In genomic region chr3:41552777-41553548, GRCm38 (mm10) we compare ENCODE assay signal across 12 mouse cellular contexts. TPM values are rescaled to one million over a fixed set of nuclear protein-coding genes. Genes with fewer than 3 reads are reported as not detected.
A peak's percentile ranks its signal among the peaks of the same experiment; 100 is the strongest.
DNase-seq lines count a peak whose midpoint lies in the region; ATAC-seq lines count a peak whose summit lies in the region.
"Had no signal": no experiment of that assay in that cellular context is flagged by ENCODE, and none has a peak within 500 bp of the region (broad histone marks: within the 10 kb centered on the region; RNA-seq: fewer than 3 reads in every experiment).

No protein-coding gene starts in this region.

- no peaks in the 10 kb centered on the region for H3K4me1 ChIP-seq in midbrain, embryonic 11.5 days (ENCODE audit: control insufficient read depth, insufficient read depth, low read length)
- H3K4me1 ChIP-seq in midbrain, embryonic 15.5 days, result no peaks in the 10 kb centered on the region
- H3K4me1 ChIP-seq in liver, embryonic 12.5 days, result peaks cover 42% of the 10 kb centered on the region
- H3K4me1 ChIP-seq: hindbrain, embryonic 10.5 days had no signal

- H3K36me3 ChIP-seq in midbrain, embryonic 11.5 days (ENCODE audit: control insufficient read depth, insufficient read depth, low read length), result no peaks in the 10 kb centered on the region
- H3K36me3 ChIP-seq in midbrain, embryonic 15.5 days (replicated peaks), result no peaks in the 10 kb centered on the region
- no peaks in the 10 kb centered on the region for H3K36me3 ChIP-seq in liver, embryonic 12.5 days
- H3K36me3 ChIP-seq: hindbrain, embryonic 10.5 days had no signal

- no peak overlapping the region for H3K27ac ChIP-seq in midbrain, embryonic 11.5 days (ENCODE audit: low read depth, low read length)
- H3K27ac ChIP-seq in midbrain, embryonic 15.5 days, result no peak overlapping the region
- H3K27ac ChIP-seq in liver, embryonic 12.5 days, result peak overlapping the region; percentile 74
- H3K27ac ChIP-seq: hindbrain, embryonic 10.5 days had no signal

- peak; percentile 57 for DNase-seq in midbrain, embryonic 11.5 days (ENCODE audit: low spot score, missing footprints)
- DNase-seq in adipocyte (ENCODE audit: low spot score), result peak; percentile 84
- peak; percentile 10 for DNase-seq in testis, postnatal 14 days (ENCODE audit: low spot score)
- no peak for DNase-seq in cerebellum, postnatal 4 days (ENCODE audit: low spot score in 2 of 2)
- no peak for DNase-seq in layer of hippocampus, adult 9-10 months (ENCODE audit: low spot score)
- DNase-seq: embryo, embryonic 11 days; kidney, adult 18-20 months; spleen, adult 18-20 months had no signal

- WGBS in midbrain, embryonic 11.5 days, result 67% methylated on average over 11 of the region's 11 CpGs
- 70% methylated on average over 11 of the region's 11 CpGs for WGBS in midbrain, embryonic 15.5 days
- WGBS in liver, embryonic 12.5 days (ENCODE audit: insufficient replicate concordance), result 16% methylated on average over 11 of the region's 11 CpGs

- no peak overlapping the region for H3K4me2 ChIP-seq in midbrain, embryonic 11.5 days
- H3K4me2 ChIP-seq in midbrain, embryonic 15.5 days, result no peak overlapping the region
- H3K4me2 ChIP-seq in liver, embryonic 12.5 days, result peak overlapping the region; percentile 38

- H3K9me3 ChIP-seq in midbrain, embryonic 11.5 days (ENCODE audit: control insufficient read depth, low read length), result no peaks in the 10 kb centered on the region
- H3K9me3 ChIP-seq in midbrain, embryonic 15.5 days, result no peaks in the 10 kb centered on the region
- no peaks in the 10 kb centered on the region for H3K9me3 ChIP-seq in liver, embryonic 12.5 days (replicated peaks)

- no peaks in the 10 kb centered on the region for H3K27me3 ChIP-seq in midbrain, embryonic 11.5 days (ENCODE audit: control insufficient read depth, insufficient read depth, low read length)
- H3K27me3 ChIP-seq in midbrain, embryonic 15.5 days (replicated peaks), result no peaks in the 10 kb centered on the region
- H3K27me3 ChIP-seq in liver, embryonic 12.5 days (replicated peaks), result no peaks in the 10 kb centered on the region

- no peak for ATAC-seq in midbrain, embryonic 11.5 days (ENCODE audit: low FRiP score)
- no peak for ATAC-seq in midbrain, embryonic 15.5 days (replicated peaks)
- peak; percentile 64 for ATAC-seq in liver, embryonic 12.5 days

- H3K9ac ChIP-seq in midbrain, embryonic 11.5 days (ENCODE audit: low read length), result no peak overlapping the region
- H3K9ac ChIP-seq in midbrain, embryonic 15.5 days, result no peak overlapping the region
- H3K9ac ChIP-seq in liver, embryonic 12.5 days, result no peak overlapping the region

- H3K4me3 ChIP-seq in midbrain, embryonic 11.5 days (ENCODE audit: low read depth, low read length), result no peak overlapping the region
- H3K4me3 ChIP-seq in midbrain, embryonic 15.5 days, result no peak overlapping the region
- no peak overlapping the region for H3K4me3 ChIP-seq in liver, embryonic 12.5 days
- H3K4me3 ChIP-seq: erythroblast, embryonic 14.5 days; hindbrain, embryonic 10.5 days had no signal

RNA-seq across cellular contexts. Expression of gene Jade1, which starts 2.6 kb away (rescaled TPM):
- 17.1 and 20.2 TPM in 2 replicates for polyA plus RNA-seq in midbrain, embryonic 11.5 days (2014; fragmentation: Nextera tagmentation; extraction: Ambion mirVana)
- 13.8 and 14.0 TPM in 2 replicates for polyA plus RNA-seq in midbrain, embryonic 15.5 days (2015; fragmentation: Nextera tagmentation; extraction: Ambion mirVana)
- polyA plus RNA-seq in liver, embryonic 12.5 days (2016; fragmentation: Nextera tagmentation; extraction: Ambion mirVana), result 13.8 and 14.0 TPM in 2 replicates

Comparison
In these comparisons a context has a peak if more than half of its experiments do, and no peak if none do; other contexts are left out.
1. DNase-seq: peak in midbrain, embryonic 11.5 days (single experiment), adipocyte (single experiment) and testis, postnatal 14 days (single experiment); none in cerebellum, postnatal 4 days (0 of 2) and layer of hippocampus, adult 9-10 months (single experiment).